Mouse (Mus musculus): ENCODE results near the gene Mllt3. TPM values are rescaled to one million over a fixed set of nuclear protein-coding genes. Genes with fewer than 3 reads are reported as not detected.

The Mllt3 gene
- total RNA-seq, 2 experiments from 2014 or later = 113 to 127 TPM

DNA sequence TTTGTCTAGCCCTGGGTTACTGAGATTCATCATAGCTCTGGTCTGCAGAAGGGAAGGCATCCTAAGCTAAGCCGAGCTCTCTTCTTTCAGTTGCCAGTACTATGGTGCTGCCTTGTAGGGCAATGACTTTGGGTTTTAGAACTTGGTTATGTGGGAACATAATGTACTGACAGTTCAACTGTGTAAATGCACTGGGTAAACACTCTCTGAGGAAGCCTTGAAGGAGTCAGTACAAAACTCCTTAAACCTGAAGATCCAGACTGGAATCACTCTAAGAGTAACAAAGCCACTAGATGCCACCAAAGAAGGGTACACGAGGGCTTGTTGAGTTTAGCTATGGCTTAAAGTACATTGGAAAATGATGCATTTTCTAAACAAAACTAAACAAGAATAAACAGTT is 272.1 kb downstream of the Mllt3 start:
- TF ChIP-seq CTCF (IDR thresholded peaks at IDR 0.05) = no peak
- Histone ChIP-seq H3K4me3 (no peak overlapping the region), H3K27ac (no peak overlapping the region)
- no peak for DNase-seq
- intact Hi-C loops (cut with DNase I) = no loop called here

DNA sequence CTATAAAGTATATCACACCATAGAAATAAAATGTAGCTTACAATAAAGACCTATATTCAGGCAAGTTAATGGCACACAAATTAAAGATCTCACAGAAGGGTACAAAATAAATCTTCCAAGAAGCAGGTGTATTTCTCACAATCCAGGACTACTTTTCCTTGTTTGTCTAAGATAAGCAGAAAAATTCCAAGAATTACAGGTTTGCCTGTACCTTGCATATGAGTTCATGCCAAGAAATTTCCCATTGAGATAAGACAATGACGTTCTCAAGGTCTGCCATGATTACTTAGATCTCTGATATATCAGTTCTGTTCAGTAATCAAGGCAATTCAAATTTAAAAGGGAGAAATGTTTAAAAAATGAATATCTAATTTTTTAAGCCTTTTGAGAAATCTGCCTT is 272.9 kb downstream of the Mllt3 start:
- no peak for DNase-seq
- TF ChIP-seq CTCF (IDR thresholded peaks at IDR 0.05) = no peak
- Histone ChIP-seq H3K4me3 (no peak overlapping the region), H3K27ac (no peak overlapping the region)
- intact Hi-C loops (cut with DNase I) = no loop called here

DNA sequence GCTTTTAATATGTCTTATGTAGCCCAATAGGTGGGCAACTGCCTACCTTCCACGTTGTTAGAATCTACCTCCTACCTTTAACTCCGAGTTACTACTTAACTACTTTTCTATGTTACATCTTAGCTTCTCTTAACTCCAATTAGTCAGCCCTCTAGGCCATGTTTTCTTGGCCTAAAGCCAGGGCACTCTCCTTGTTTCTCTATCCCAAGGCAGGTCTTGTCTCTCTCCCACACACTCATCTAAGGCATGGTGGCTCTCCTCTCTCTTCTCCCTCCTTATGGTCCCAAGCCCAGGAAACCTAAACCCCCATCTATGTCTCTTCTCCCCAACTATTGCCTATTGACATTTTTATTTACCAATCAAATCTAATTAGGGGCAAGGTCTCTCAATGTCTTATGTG is 273.5 kb downstream of the Mllt3 start:
- Histone ChIP-seq H3K4me3 (no peak overlapping the region), H3K27ac (no peak overlapping the region)
- no peak for DNase-seq
- no peak for TF ChIP-seq CTCF (IDR thresholded peaks at IDR 0.05)
- intact Hi-C loops (cut with DNase I) = no loop called here

DNA sequence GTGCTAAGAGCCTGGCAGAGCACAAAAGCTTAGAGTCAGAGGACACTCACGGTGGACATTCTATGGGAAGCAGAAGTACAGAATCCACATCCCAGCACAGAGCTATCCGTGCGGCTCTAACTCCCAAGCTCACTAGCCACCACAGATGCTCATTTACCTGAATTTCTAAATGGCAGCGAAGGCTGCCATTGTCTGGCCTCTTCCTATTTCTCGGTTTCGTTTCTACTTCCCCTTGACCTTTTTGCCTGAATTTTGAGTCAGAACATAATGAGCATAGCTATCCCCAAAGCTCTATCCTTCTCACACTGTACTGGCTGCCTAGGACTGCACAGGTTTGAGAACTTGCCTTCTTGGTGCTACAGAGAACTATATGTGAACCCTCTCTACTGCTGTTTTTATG is 274.1 kb downstream of the Mllt3 start:
- no peak for TF ChIP-seq CTCF (IDR thresholded peaks at IDR 0.05)
- intact Hi-C loops (cut with DNase I) = no loop called here
- Histone ChIP-seq H3K4me3 (no peak overlapping the region), H3K27ac (no peak overlapping the region)
- DNase-seq = no peak

DNA sequence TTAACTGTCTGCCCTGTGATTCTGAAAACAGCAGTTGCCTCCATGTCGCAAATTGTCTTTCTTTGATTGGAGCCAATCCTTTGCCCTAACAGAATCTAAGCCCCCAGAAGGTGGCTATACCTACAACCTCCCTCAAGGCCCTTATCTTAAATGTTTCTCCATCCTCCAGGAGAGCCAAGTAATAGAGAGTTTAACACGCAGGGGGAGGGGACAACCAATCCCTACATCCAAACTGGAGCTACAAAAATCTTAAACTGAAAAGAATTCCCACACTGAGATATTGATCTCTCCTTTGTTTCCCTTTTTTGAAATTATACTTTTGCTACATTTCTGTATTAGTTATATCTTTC is 281.7 kb downstream of the Mllt3 start:
- Histone ChIP-seq H3K27ac (no peak overlapping the region), H3K4me3 (no peak overlapping the region)
- no peak for TF ChIP-seq CTCF (IDR thresholded peaks at IDR 0.05)
- intact Hi-C loops (cut with DNase I) = no loop called here
- DNase-seq = no peak

DNA sequence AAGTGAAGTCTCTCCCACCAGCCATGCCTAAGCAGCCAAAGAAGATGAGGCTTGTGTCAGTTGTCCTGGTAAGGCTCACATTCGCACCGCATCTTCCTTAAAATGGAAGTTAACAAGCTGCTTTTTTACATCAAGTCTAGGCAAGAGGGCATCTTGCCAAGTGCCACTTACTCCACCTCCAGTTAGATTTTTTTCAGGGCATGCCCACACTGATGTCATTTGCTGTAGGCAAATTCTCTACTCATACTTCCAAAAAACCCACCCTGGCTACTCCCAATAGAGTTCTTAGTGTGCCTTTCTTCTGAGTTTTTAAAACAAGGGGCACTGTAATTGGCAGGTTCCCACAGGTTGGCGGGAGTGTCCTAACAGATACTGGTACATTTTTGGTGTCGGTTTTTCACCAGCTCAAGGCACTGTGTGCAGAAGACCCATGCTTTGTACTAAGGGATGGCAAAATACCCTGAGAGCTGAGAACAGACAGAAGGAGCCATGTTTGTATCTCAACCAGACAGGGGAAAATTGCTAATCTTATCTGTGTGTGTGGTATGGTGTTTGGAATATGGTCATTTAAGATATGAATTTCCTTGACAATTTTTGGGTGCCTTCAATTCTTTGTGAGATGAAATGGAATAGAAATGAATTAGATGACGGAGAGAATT is 282.2 kb downstream of the Mllt3 start:
- no peak for DNase-seq
- no peak for TF ChIP-seq CTCF (IDR thresholded peaks at IDR 0.05)
- H3K4me3 ChIP-seq = no peak overlapping the region
- intact Hi-C loops (cut with DNase I) = no loop called here
- no peak overlapping the region for H3K27ac ChIP-seq

DNA sequence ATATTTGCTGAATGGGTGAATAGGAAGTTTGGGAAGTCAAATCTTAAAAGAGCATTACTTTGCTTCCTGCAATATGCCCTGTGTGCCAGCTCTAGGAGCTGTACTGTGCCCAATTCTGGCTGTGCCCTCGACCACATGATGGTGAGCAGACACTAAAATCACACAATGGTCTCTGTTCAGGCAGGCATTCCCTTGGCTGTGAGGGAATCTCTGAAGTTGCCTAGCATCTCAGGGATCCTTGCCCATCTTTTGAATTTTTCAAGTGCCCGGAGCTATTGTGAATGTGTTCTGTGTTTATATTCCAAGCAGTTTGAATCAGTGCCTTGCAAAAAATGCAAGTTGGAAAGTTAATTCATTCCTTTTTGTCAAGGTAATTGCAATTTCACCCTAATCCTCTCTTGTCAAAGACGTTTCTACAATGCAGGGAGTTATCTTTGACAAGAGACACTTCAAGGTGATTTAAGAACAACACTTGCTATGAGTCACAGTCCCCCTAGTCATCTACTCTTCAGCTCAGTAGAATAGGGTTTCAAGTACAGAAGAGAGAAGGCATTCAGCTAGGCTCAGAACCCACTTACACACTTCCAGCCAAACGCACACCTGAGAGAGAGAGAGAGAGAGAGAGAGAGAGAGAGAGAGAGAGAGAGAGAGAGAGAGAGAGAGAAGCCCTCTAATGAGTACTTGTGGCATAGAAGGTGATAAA is 283.5 kb downstream of the Mllt3 start:
- no peak for TF ChIP-seq CTCF (IDR thresholded peaks at IDR 0.05)
- Histone ChIP-seq H3K4me3 (no peak overlapping the region), H3K27ac (no peak overlapping the region)
- DNase-seq = no peak
- intact Hi-C loops (cut with DNase I) = no loop called here

DNA sequence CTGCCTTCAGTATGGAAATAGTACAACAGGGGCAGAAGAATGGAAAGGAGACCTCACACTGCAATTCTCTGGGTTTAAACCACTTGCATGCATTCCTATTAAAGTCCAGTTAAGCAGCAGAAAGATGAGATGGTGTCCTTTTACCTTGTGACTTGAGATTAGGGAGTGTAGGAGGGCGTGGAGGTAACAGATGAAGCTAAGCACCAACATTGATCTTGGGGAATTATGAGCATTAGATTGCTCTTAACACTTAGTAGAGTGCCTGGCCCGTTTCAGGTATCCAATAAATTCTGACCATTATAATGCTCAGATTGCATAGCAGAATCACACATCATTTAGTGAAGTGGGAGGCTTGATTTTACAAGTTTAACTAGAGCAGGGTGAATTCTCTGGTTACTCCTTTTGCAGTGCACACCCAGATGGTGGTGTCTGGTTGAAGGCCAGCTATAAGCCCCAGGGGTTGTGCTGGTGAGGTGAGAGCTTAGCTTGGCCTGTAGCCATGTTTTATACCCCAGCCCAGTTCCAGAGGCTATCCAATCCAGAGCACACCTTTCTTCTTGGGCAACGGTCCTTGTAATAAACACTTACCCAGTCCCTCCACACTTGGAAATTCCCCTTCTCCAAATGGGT is 288.0 kb downstream of the Mllt3 start:
- DNase-seq = no peak
- intact Hi-C loops (cut with DNase I) = no loop called here
- no peak for TF ChIP-seq CTCF (IDR thresholded peaks at IDR 0.05)
- H3K4me3 ChIP-seq = no peak overlapping the region
- no peak overlapping the region for H3K27ac ChIP-seq

DNA sequence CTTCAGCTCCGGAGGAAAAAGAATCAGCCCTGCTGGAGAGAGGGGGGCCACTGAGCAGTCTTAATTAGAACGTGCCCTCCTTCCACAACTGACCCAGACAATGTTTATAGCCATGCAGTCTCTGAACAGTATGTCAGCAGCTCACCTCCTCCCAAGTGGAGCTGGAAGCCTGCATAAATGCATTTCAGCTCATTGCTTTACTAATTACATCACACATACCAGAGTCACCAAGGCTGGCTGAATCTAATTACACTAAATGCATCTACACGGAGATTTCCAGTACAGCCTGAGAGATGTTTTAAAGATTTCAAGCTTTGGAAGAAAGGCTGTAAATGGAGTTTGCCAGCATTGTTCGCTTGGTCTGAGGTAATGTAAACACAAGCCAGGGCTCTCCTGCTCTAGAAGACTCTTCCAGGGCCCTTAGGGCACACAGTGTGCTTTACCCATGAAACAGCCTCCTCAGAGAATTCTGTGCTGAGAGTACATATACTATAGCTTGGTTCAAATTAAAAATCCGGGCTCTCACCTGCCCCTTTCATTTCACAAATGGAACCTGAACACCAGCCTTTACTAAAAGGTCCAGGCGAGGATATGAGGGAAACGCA is 293.5 kb downstream of the Mllt3 start:
- Histone ChIP-seq H3K4me3 (no peak overlapping the region), H3K27ac (no peak overlapping the region)
- no peak for TF ChIP-seq CTCF (IDR thresholded peaks at IDR 0.05)
- no peak for DNase-seq
- intact Hi-C loops (cut with DNase I) = no loop called here

DNA sequence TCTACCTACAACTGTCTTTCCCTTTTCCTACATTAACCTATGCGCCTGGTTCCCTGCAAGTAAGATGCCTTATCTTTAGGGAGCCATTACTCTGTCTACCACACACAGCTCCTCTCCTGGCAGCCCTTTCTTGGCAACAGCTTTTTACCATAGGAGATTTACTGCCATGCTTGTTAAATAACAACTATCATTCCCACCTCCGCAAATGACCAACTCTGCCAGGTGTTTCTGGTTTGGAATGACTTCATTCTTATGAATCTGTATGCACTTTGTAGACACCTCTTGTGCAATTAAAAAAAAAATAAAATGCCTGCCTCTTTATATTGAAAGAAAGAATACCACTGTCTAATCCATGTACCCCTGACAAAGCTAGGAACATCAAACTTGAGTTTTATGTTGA is 294.1 kb downstream of the Mllt3 start:
- Histone ChIP-seq H3K27ac (no peak overlapping the region), H3K4me3 (no peak overlapping the region)
- intact Hi-C loops (cut with DNase I) = no loop called here
- DNase-seq = no peak
- no peak for TF ChIP-seq CTCF (IDR thresholded peaks at IDR 0.05)

DNA sequence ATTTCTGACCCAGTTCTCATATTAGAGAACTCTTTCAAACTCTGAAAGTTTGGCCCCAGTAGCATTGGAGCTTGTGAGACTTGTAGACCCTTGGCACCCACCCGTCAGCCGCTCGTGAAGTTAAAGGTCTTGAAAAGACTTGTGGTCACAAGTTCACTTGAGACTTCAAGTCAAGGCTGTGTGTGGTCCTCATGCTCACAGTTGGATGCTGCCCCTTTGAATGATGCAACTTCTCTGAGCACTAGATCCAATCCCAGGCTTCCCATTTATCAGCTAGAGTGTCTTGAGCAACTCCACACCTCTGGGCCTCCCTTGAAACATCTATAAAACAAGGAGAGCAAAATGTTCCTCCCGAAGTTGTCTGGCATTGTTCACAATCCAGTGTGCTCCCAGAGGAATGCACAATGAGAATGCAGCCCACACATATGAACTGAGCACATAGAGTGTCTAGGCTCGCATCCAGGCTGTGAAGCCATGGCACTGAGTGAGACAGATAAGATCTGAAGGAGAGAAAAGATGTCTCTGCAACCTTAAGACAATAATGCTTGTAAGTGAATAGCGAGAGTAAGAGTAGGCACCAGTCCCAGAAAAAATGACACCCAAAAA is 295.9 kb downstream of the Mllt3 start:
- no peak for DNase-seq
- H3K4me3 ChIP-seq = no peak overlapping the region
- TF ChIP-seq CTCF (IDR thresholded peaks at IDR 0.05) = no peak
- H3K27ac ChIP-seq = no peak overlapping the region
- intact Hi-C loops (cut with DNase I) = no loop called here

DNA sequence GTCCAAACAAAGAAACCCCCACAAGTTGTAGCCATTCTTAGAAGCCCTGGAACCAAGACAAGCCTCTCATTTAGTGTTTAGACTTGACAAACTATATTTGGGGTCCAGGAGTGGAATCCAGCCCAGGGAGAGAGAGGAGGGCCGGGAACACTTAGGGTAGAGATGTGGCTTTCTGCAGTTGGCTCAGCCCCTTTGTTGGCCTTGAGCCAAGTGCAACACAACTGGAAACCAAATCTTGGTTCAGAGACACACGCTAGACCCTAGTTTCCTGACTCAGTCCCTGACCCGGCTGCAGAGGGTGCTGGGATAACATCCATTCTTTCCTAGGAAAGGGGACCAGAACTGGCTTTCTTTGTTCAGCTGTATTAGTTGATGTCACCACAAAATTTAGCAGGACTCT is 296.4 kb downstream of the Mllt3 start:
- intact Hi-C loops (cut with DNase I) = no loop called here
- TF ChIP-seq CTCF (IDR thresholded peaks at IDR 0.05) = no peak

DNA sequence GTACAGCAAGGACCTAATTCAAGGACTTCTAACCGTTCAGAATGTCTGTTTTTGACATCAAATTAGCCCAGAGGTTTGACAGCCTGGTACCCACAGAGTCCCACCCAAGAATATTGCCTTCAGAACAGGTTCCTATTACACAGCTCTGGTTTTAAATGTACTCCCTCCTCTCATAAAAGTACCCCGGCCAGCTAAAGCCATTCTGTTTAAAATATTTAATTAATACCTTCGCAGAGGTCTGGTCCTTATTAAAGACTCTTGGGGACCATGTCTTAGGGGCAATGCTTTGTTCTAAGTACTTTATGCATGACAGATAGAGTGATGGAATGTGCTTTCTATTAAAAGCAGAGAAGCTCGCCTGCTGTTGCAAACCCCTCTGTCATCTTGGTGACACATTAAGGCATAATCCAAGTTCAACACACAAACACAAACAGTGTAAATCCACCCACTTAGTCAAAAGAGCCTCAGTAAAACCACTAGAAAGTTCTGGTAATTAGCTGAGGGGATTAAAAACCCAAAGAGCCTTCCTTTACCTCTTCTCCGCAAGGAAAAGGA is 302.0 kb downstream of the Mllt3 start:
- H3K4me3 ChIP-seq = no peak overlapping the region
- intact Hi-C loops (cut with DNase I) = no loop called here
- no peak for TF ChIP-seq CTCF (IDR thresholded peaks at IDR 0.05)
- DNase-seq = no peak
- no peak overlapping the region for H3K27ac ChIP-seq

More for the DNA sequence above, 296.4 kb downstream of the Mllt3 start:
- Histone ChIP-seq H3K27ac (no peak overlapping the region), H3K4me3 (no peak overlapping the region)
- no peak for DNase-seq
